Mouse (Mus musculus): ENCODE data around the gene Capn13.

GRCm38 (mm10) chr17:73277770-73278169 lies 122.9 kb downstream of the Capn13 start:
- TF ChIP-seq CTCF (IDR thresholded peaks at IDR 0.05; ENCODE audit: extremely low read depth, insufficient read depth, low read length) (no peak), POLR2A (IDR thresholded peaks at IDR 0.05; ENCODE audit: extremely low read depth, insufficient read depth, low read length) (no peak)

All from cortical plate, adult 2 months (tissue).